Comparison of ENCODE assay signal across 18 mouse cellular contexts in the genomic region with DNA sequence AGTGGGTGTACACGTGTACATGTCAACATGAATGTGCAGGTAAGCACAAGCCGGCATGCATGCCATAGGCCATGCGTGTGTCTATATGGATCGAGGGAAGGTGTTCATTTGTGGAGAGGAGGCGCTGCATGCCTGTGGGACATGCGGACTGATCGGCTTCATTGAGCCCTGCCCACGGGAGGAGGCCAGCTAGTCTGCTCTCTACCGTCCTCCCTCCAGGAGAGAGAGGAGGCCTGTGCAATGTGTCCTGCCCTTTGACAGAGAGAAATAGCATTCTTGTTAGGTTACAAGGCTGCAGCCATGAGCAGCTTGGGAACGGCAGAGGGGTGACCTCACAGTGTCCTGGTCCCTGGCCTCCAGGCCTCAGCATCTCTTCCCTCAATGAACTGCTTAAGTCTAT. TPM values are rescaled to one million over a fixed set of nuclear protein-coding genes. Genes with fewer than 3 reads are reported as not detected.
DNase-seq lines count a peak whose midpoint lies in the region; ATAC-seq lines count a peak whose summit lies in the region.
"Had no signal": no experiment of that assay in that cellular context is flagged by ENCODE, and none has a peak within 500 bp of the region (broad histone marks: within the 10 kb centered on the region; RNA-seq: fewer than 3 reads in every experiment).

No protein-coding gene starts in this region.

- H3K4me3 ChIP-seq in megakaryocyte, embryonic 14.5 days (replicated peaks) = peak overlapping the region; percentile 9
- no peak overlapping the region for H3K4me3 ChIP-seq in limb, embryonic 10.5 days
- H3K4me3 ChIP-seq: embryonic facial prominence, embryonic 12.5 days; forebrain, embryonic 15.5 days; hindbrain, embryonic 13.5 days had no signal

- ATAC-seq in megakaryocyte, adult 5-6 weeks (ENCODE audit: poor library complexity, severe bottlenecking) = no peak
- ATAC-seq: forebrain, embryonic 15.5 days; hindbrain, postnatal 0 days had no signal

- H3K27ac ChIP-seq in limb, embryonic 10.5 days = peak overlapping the region; percentile 73
- H3K27ac ChIP-seq: embryonic facial prominence, embryonic 12.5 days; forebrain, embryonic 15.5 days; hindbrain, embryonic 13.5 days had no signal

- intact Hi-C loops in heart, postnatal 14 days (cut with DNase I) = no loop called here

- H3K27me3 ChIP-seq in megakaryocyte, embryonic 14.5 days (replicated peaks) = peaks cover 63% of the 10 kb centered on the region
- peaks cover 57% of the 10 kb centered on the region for H3K27me3 ChIP-seq in limb, embryonic 10.5 days (ENCODE audit: low read depth, poor library complexity, severe bottlenecking)
- H3K27me3 ChIP-seq: CH12.LX; forebrain, embryonic 15.5 days had no signal

- peaks cover 14% of the 10 kb centered on the region for H3K4me1 ChIP-seq in megakaryocyte, embryonic 14.5 days
- peaks cover 78% of the 10 kb centered on the region for H3K4me1 ChIP-seq in limb, embryonic 10.5 days

- H3K9me3 ChIP-seq in megakaryocyte, embryonic 14.5 days = no peaks in the 10 kb centered on the region
- H3K9me3 ChIP-seq in limb, embryonic 10.5 days (replicated peaks) = no peaks in the 10 kb centered on the region
- H3K9me3 ChIP-seq: embryonic facial prominence, embryonic 12.5 days; forebrain, embryonic 15.5 days; hindbrain, embryonic 13.5 days had no signal

- peak; percentile 91 for DNase-seq in heart, adult 11 months
- no peak for DNase-seq in heart, postnatal 14 days
- DNase-seq in MN1 (ENCODE audit: low spot score) = peak; percentile 29
- no peak for DNase-seq in limb, embryonic 10.5 days (ENCODE audit: low spot score)
- DNase-seq: adrenal gland, postnatal 10 days; cerebellum, adult 11 months; cerebellum, adult 8-10 months; cerebellum, postnatal 14 days; embryo, embryonic 11 days; gastrocnemius, postnatal 10 days had no signal

- no peaks in the 10 kb centered on the region for H3K36me3 ChIP-seq in megakaryocyte, embryonic 14.5 days (replicated peaks; ENCODE audit: low read length)
- H3K36me3 ChIP-seq in limb, embryonic 10.5 days = no peaks in the 10 kb centered on the region
- H3K36me3 ChIP-seq: embryonic facial prominence, embryonic 12.5 days; forebrain, embryonic 15.5 days; hindbrain, embryonic 13.5 days had no signal

- WGBS in limb, embryonic 10.5 days = 69% methylated on average over 10 of the region's 10 CpGs

RNA-seq across cellular contexts. Expression of a gene that starts 18.6 kb away (rescaled TPM):
- total RNA-seq in heart, postnatal 14 days (2021) = 1 to 10 TPM; 3.5 to 4.6 TPM
- 0.10 TPM in 1 of 2 replicates, not detected in the other for polyA plus RNA-seq in megakaryocyte, embryonic 14.5 days (2012; ENCODE audit: insufficient read depth, low replicate concordance)
- total RNA-seq in megakaryocyte, adult 5-6 weeks (2015) = 0.14 and 0.33 TPM in 2 replicates
- 0.18 TPM in 1 of 2 replicates, not detected in the other for total RNA-seq in megakaryocyte, adult 5-6 weeks (2017)
- polyA plus RNA-seq in limb, embryonic 10.5 days (2016; fragmentation: Nextera tagmentation; extraction: Ambion mirVana) = 6.9 and 9.6 TPM in 2 replicates
- total RNA-seq: common myeloid progenitor, adult 5-6 weeks had no signal

RNA-seq across cellular contexts. Expression of a gene that starts 23.1 kb away (rescaled TPM):
- 10 to 100 TPM; 47.0 to 50.4 TPM for total RNA-seq in heart, postnatal 14 days (2021)
- polyA plus RNA-seq in megakaryocyte, embryonic 14.5 days (2012; ENCODE audit: insufficient read depth, low replicate concordance) = 17.9 and 151 TPM in 2 replicates
- 26.4 and 33.8 TPM in 2 replicates for total RNA-seq in megakaryocyte, adult 5-6 weeks (2015)
- total RNA-seq in megakaryocyte, adult 5-6 weeks (2017) = 43.8 and 68.9 TPM in 2 replicates
- 126 and 133 TPM in 2 replicates for polyA plus RNA-seq in limb, embryonic 10.5 days (2016; fragmentation: Nextera tagmentation; extraction: Ambion mirVana)

RNA-seq across cellular contexts. Expression of a gene that starts 45.1 kb away (rescaled TPM):
- total RNA-seq in heart, postnatal 14 days (2021) = 1 to 10 TPM; 4.3 to 4.8 TPM
- 0.68 TPM in 1 of 2 replicates, not detected in the other for polyA plus RNA-seq in megakaryocyte, embryonic 14.5 days (2012; ENCODE audit: insufficient read depth, low replicate concordance)
- total RNA-seq in megakaryocyte, adult 5-6 weeks (2015) = 0.04 TPM in 1 of 2 replicates, not detected in the other
- 0.15 TPM in 1 of 2 replicates, not detected in the other for total RNA-seq in megakaryocyte, adult 5-6 weeks (2017)
- 0.39 and 0.45 TPM in 2 replicates for polyA plus RNA-seq in limb, embryonic 10.5 days (2016; fragmentation: Nextera tagmentation; extraction: Ambion mirVana)
- total RNA-seq: common myeloid progenitor, adult 5-6 weeks had no signal

Comparison
In these comparisons a context has a peak if more than half of its experiments do, and no peak if none do; other contexts are left out.
1. DNase-seq: peak in heart, adult 11 months (single experiment) and MN1 (single experiment); none in heart, postnatal 14 days (0 of 2) and limb, embryonic 10.5 days (single experiment).
2. RNA of a gene that starts 45.1 kb away (total RNA-seq): 4.3 to 4.8 TPM in heart, postnatal 14 days; 0.04 to 0.15 TPM in megakaryocyte, adult 5-6 weeks; every median in the first group is over 4 times any median in the second.